Mouse (Mus musculus) CH12.LX (cell line): Measurements from ENCODE around the gene Ccdc96. TPM values are rescaled to one million over a fixed set of nuclear protein-coding genes. Genes with fewer than 3 reads are reported as not detected.

Experiments
- DNase-seq: peaks from one replicate; pipeline ENCODE4 v3.0.0-alpha.2; 2013; ENCODE audit errors: extremely low read depth
- H3K27ac ChIP-seq: 2 replicates; pipeline ENCODE4 v1.5.1; 2012; ENCODE audit warnings: low read depth, mild to moderate bottlenecking, control low read depth, moderate library complexity; ENCODE audit not compliant: insufficient read depth
- H3K27me3 ChIP-seq: replicated peaks from 2 replicates; pipeline ENCODE3; 2012; ENCODE audit warnings: inconsistent platforms
- H3K36me3 ChIP-seq, 2 experiments: replicated peaks in 1 of 2; 2 replicates each; pipeline versions ENCODE3 to v1.6.1; 2012; ENCODE audit warnings: inconsistent platforms in 1 of 2, low read length in 1 of 2, mild to moderate bottlenecking in 1 of 2, mixed read lengths in 1 of 2, moderate library complexity in 1 of 2; ENCODE audit not compliant: control insufficient read depth in 1 of 2, insufficient read depth in 1 of 2
- H3K4me1 ChIP-seq, 2 experiments: 2 replicates each; pipeline ENCODE4 v1.6.1; 2012; ENCODE audit warnings: inconsistent platforms in 1 of 2, moderate library complexity in 1 of 2; ENCODE audit not compliant: insufficient read depth in 2 of 2, control insufficient read depth in 1 of 2
- H3K4me2 ChIP-seq: 2 replicates; pipeline ENCODE4 v1.6.1; 2012; ENCODE audit warnings: low read depth, mild to moderate bottlenecking, control low read depth; ENCODE audit not compliant: poor library complexity, insufficient read depth, severe bottlenecking
- H3K4me3 ChIP-seq, 3 experiments: fragments of 150-350 bp in 1 of 3; sonication (generic) in 1 of 3; replicated peaks in 1 of 3; 2 replicates each; pipeline versions ENCODE3 to v1.5.1; 2011 to 2012; ENCODE audit warnings: low read depth in 2 of 3, low read length in 2 of 3, mild to moderate bottlenecking in 2 of 3, moderate library complexity in 2 of 3, control low read depth in 1 of 3, improper control_type of control experiment in 1 of 3, inconsistent platforms in 1 of 3, mixed read lengths in 1 of 3; ENCODE audit not compliant: poor library complexity in 1 of 3
- H3K79me2 ChIP-seq: replicated peaks from 2 replicates; pipeline ENCODE4 v1.6.1; 2012; ENCODE audit warnings: mild to moderate bottlenecking, moderate library complexity; ENCODE audit not compliant: control insufficient read depth, poor library complexity, insufficient read depth, severe bottlenecking; ENCODE audit errors: extremely low read depth
- H3K9ac ChIP-seq: 2 replicates; pipeline ENCODE4 v1.6.1; 2012; ENCODE audit warnings: low read depth, mild to moderate bottlenecking, control low read depth, moderate library complexity; ENCODE audit not compliant: insufficient read depth
- H3K9me3 ChIP-seq: replicated peaks from 2 replicates; pipeline ENCODE3; 2012; ENCODE audit warnings: low read length, inconsistent platforms, mixed read lengths
- CHD1 ChIP-seq: IDR thresholded peaks from 2 replicates; pipeline ENCODE4 v1.6.1; 2012; ENCODE audit warnings: low read depth, low read length, improper control_type of control experiment, inconsistent platforms
- ETS1 ChIP-seq: conservative IDR thresholded peaks from 2 replicates; pipeline ENCODE4 v1.6.1; 2012; ENCODE audit warnings: low read depth, mild to moderate bottlenecking, inconsistent platforms, low read length, improper control_type of control experiment, moderate library complexity
- GABPA ChIP-seq: IDR thresholded peaks from 2 replicates; pipeline ENCODE4 v1.6.1; 2012; ENCODE audit warnings: low read depth, low read length, improper control_type of control experiment, inconsistent platforms; ENCODE audit not compliant: insufficient replicate concordance
- JUND ChIP-seq: conservative IDR thresholded peaks from 2 replicates; pipeline ENCODE4 v1.6.1; 2011; ENCODE audit warnings: low read depth, low read length, improper control_type of control experiment
- MAFK ChIP-seq: IDR thresholded peaks from 2 replicates; pipeline ENCODE4 v1.6.1; 2011; ENCODE audit warnings: low read length, improper control_type of control experiment; ENCODE audit not compliant: insufficient replicate concordance
- MAX ChIP-seq: IDR thresholded peaks from 2 replicates; pipeline ENCODE4 v1.6.1; 2011; ENCODE audit warnings: low read length, improper control_type of control experiment
- MEF2A ChIP-seq: IDR thresholded peaks from 2 replicates; pipeline ENCODE4 v1.6.1; 2014; ENCODE audit warnings: low read depth, mild to moderate bottlenecking, inconsistent platforms, low read length, improper control_type of control experiment, borderline replicate concordance
- NELFE ChIP-seq: IDR thresholded peaks from 2 replicates; pipeline ENCODE4 v1.6.1; 2011; ENCODE audit warnings: low read depth, low read length, improper control_type of control experiment
- PAX5 ChIP-seq: IDR thresholded peaks from 2 replicates; pipeline ENCODE4 v1.6.1; 2012; ENCODE audit warnings: low read length, inconsistent platforms, mixed read lengths
- POLR2AphosphoS2 ChIP-seq: IDR thresholded peaks from 2 replicates; pipeline ENCODE4 v1.6.1; 2011; ENCODE audit warnings: low read depth, low read length, improper control_type of control experiment
- SMC3 ChIP-seq: IDR thresholded peaks from 2 replicates; pipeline ENCODE4 v1.6.1; 2011; ENCODE audit warnings: low read depth, low read length, improper control_type of control experiment
- TBP ChIP-seq: conservative IDR thresholded peaks from 2 replicates; pipeline ENCODE4 v1.6.1; 2011; ENCODE audit warnings: low read depth, low read length, improper control_type of control experiment
- UBTF ChIP-seq: IDR thresholded peaks from 2 replicates; pipeline ENCODE4 v1.6.1; 2012; ENCODE audit warnings: low read depth, mild to moderate bottlenecking, inconsistent platforms, low read length, improper control_type of control experiment, moderate library complexity
- ZKSCAN1 ChIP-seq: IDR thresholded peaks from 2 replicates; pipeline ENCODE4 v1.6.1; 2012; ENCODE audit warnings: low read depth, inconsistent platforms, low read length, improper control_type of control experiment, borderline replicate concordance
- ZNF384 ChIP-seq: IDR thresholded peaks from 2 replicates; pipeline ENCODE4 v1.6.1; 2012; ENCODE audit warnings: low read depth, low read length, improper control_type of control experiment, inconsistent platforms
- dilution Hi-C: fragments of 300-500 bp; cut with MboI; formaldehyde crosslinking; loops from 2 replicates; pipeline ENCODE4 v1.14.3; 2020; ENCODE audit warnings: low sequenced_read_pairs; ENCODE audit not compliant: extremely low pct_unique_long_range_greater_than_20kb, extremely low pct_ligation_motif_present
- in situ Hi-C: fragments of 300-500 bp; cut with MboI; formaldehyde crosslinking; loops from 3 replicates; pipeline ENCODE4 v1.14.3; 2019; ENCODE audit warnings: low sequenced_read_pairs, low pct_ligation_motif_present, low pct_unique_long_range_greater_than_20kb, mixed read lengths
- polyA plus RNA-seq: library from polyadenylated mRNA; unstranded; fragments of >175 nt; gene quantifications from 2 replicates; pipeline ENCODE4 v1.2.1, GENCODE M21; 2012; ENCODE audit warnings: low read depth; ENCODE audit not compliant: insufficient read length
- total RNA-seq, 2 experiments: library from RNA; depleted of rRNA; stranded (reverse); fragments of 300-350 nt in 1 of 2; fragments of >200 nt in 1 of 2; gene quantifications; 2 replicates each; pipeline ENCODE4 v1.2.3; 2012 to 2014

Gene Ccdc96
- total and polyA plus RNA-seq, 3 experiments: 0.26 to 0.41 (median 0.34) TPM

GRCm38 (mm10) chr5:36526921-36527320, 42.5 kb downstream of the Ccdc96 start:
- Histone ChIP-seq H3K9ac (no peak overlapping the region), H3K4me3 (no peak overlapping the region), H3K79me2 (0 out of 2 replicates have a peak, but pooled peaks cover 2% of the 10 kb centered on the region), H3K36me3 (peaks cover 7 to 68% of the 10 kb centered on the region in 2 experiments), H3K9me3 (no peaks in the 10 kb centered on the region), H3K27me3 (no peaks in the 10 kb centered on the region), H3K4me2 (no peak overlapping the region), H3K27ac (no peak overlapping the region), H3K4me1 (peaks cover 6 to 32% of the 10 kb centered on the region in 2 experiments; a peak in 3 of 4 replicates)
- TF ChIP-seq MAX (no peak), GABPA (no peak), ZKSCAN1 (no peak), ZNF384 (no peak)
- no peak for DNase-seq
- in situ Hi-C loops: loop anchor here (5.0 kb wide), 1 partner anchor 55 kb away; no protein-coding TSS in a partner anchor
- dilution Hi-C loops: no loop called here

- Histone ChIP-seq H3K9me3 (no peaks in the 10 kb centered on the region), H3K27me3 (no peaks in the 10 kb centered on the region), H3K36me3 (peaks cover 0 to 45% of the 10 kb centered on the region in 2 experiments), H3K4me2 (peak overlapping the region; percentile 81), H3K79me2 (0 out of 2 replicates have a peak, but pooled peaks cover 2% of the 10 kb centered on the region), H3K9ac (peak overlapping the region; percentile 49), H3K4me1 (peaks cover 14 to 60% of the 10 kb centered on the region in 2 experiments), H3K4me3 (peak overlapping the region; percentile 80 to 95 (median 90)), H3K27ac (no peak overlapping the region)
- no peak for DNase-seq
- TF ChIP-seq SMC3 (no peak), JUND (no peak), CHD1 (no peak), PAX5 (no peak), MAFK (no peak), MEF2A (no peak), ETS1 (no peak), UBTF (no peak), POLR2AphosphoS2 (no peak), NELFE (no peak), TBP (no peak)
- dilution Hi-C loops (no loop called here), in situ Hi-C loops (loop anchor here (5.0 kb wide), 1 partner anchor 53 kb away; no protein-coding TSS in a partner anchor)
Observed at GRCm38 (mm10) chr5:36529698-36530097, 45.3 kb downstream of the Ccdc96 start.
